Mouse (Mus musculus) liver, adult (tissue): ENCODE data around the gene Fubp1.

ENCODE experiments used
- GATA4 ChIP-seq: IDR thresholded peaks from 2 replicates; pipeline ENCODE4 v1.6.1; 2014; ENCODE audit warnings: mild to moderate bottlenecking, low read length; ENCODE audit not compliant: insufficient replicate concordance

The Fubp1 gene

GRCm38 (mm10) chr3:152210728-152211391 is 638 bp downstream of the Fubp1 start:
- TF ChIP-seq GATA4 = no peak

- TF ChIP-seq GATA4 = no peak
Observed at GRCm38 (mm10) chr3:152211731-152212279, 1.6 kb downstream of the Fubp1 start.

GRCm38 (mm10) chr3:152213416-152213815 is 3.2 kb downstream of the Fubp1 start:
- no peak for TF ChIP-seq GATA4

GRCm38 (mm10) chr3:152224918-152225317 is 14.7 kb downstream of the Fubp1 start:
- no peak for TF ChIP-seq GATA4

- no peak for TF ChIP-seq GATA4
Observed at GRCm38 (mm10) chr3:152225906-152226305, 15.7 kb downstream of the Fubp1 start.

GRCm38 (mm10) chr3:152228843-152229242 is 18.6 kb downstream of the Fubp1 start:
- TF ChIP-seq GATA4 = no peak

GRCm38 (mm10) chr3:152229271-152229670 is 19.0 kb downstream of the Fubp1 start:
- no peak for TF ChIP-seq GATA4

GRCm38 (mm10) chr3:152231333-152232100 is 21.3 kb downstream of the Fubp1 start:
- TF ChIP-seq GATA4 = no peak

GRCm38 (mm10) chr3:152235238-152235637 is 25.0 kb downstream of the Fubp1 start:
- TF ChIP-seq GATA4 = no peak

- TF ChIP-seq GATA4 = no peak
Observed at GRCm38 (mm10) chr3:152235805-152236204, 25.6 kb downstream of the Fubp1 start.

GRCm38 (mm10) chr3:152238836-152239235 is 28.6 kb downstream of the Fubp1 start:
- no peak for TF ChIP-seq GATA4

- TF ChIP-seq GATA4 = no peak
Observed at GRCm38 (mm10) chr3:152239592-152239991, 29.4 kb downstream of the Fubp1 start.

- no peak for TF ChIP-seq GATA4
Observed at GRCm38 (mm10) chr3:152241098-152241497, 30.9 kb downstream of the Fubp1 start.

- TF ChIP-seq GATA4 = no peak
Observed at GRCm38 (mm10) chr3:152243304-152243703, 33.1 kb downstream of the Fubp1 start.

- no peak for TF ChIP-seq GATA4
Observed at GRCm38 (mm10) chr3:152245273-152245910, 35.2 kb downstream of the Fubp1 start.

- no peak for TF ChIP-seq GATA4
Observed at GRCm38 (mm10) chr3:152247708-152248107, 37.5 kb downstream of the Fubp1 start.

- no peak for TF ChIP-seq GATA4
Observed at GRCm38 (mm10) chr3:152250487-152250886, 40.3 kb downstream of the Fubp1 start.
